Mouse (Mus musculus) forebrain, embryonic 14.5 days (tissue): ENCODE data around the gene Fblim1. TPM values are rescaled to one million over a fixed set of nuclear protein-coding genes. Genes with fewer than 3 reads are reported as not detected.
A peak's percentile ranks its signal among the peaks of the same experiment; 100 is the strongest.

Experiments used
- ATAC-seq: fragments of 200-750 bp; cut with Nextera tagmentation; 2 replicates; pipeline ENCODE4 v1.8.0; 2017; ENCODE audit warnings: mild to moderate bottlenecking, moderate library complexity
- DNase-seq: peaks from one replicate; pipeline ENCODE4 v3.0.0-alpha.2; 2015; ENCODE audit warnings: low spot score
- H3K27ac ChIP-seq: fragments of 300-500 bp; sonication (generic); 2 replicates; pipeline ENCODE4 v1.5.1; 2014; ENCODE audit warnings: low read depth, mild to moderate bottlenecking, control low read depth, low read length, moderate library complexity
- H3K27me3 ChIP-seq: fragments of 300-500 bp; sonication (generic); replicated peaks from 2 replicates; pipeline ENCODE4 v1.6.1; 2014; ENCODE audit warnings: low read length, control low read depth, mixed read lengths; ENCODE audit not compliant: control insufficient read depth, insufficient read depth
- H3K36me3 ChIP-seq: fragments of 300-500 bp; sonication (generic); 2 replicates; pipeline ENCODE4 v1.6.1; 2014; ENCODE audit warnings: low read length, control low read depth; ENCODE audit not compliant: control insufficient read depth, insufficient read depth
- H3K4me1 ChIP-seq: fragments of 300-500 bp; sonication (generic); 2 replicates; pipeline ENCODE4 v1.6.1; 2014; ENCODE audit warnings: antibody characterized with exemption, low read length, control low read depth; ENCODE audit not compliant: control insufficient read depth, insufficient read depth
- H3K4me2 ChIP-seq: fragments of 300-500 bp; sonication (generic); 2 replicates; pipeline ENCODE4 v1.6.1; 2014; ENCODE audit warnings: mild to moderate bottlenecking, control low read depth, low read length
- H3K4me3 ChIP-seq: fragments of 300-500 bp; sonication (generic); 2 replicates; pipeline ENCODE4 v1.5.1; 2014; ENCODE audit warnings: low read depth, low read length, control low read depth
- H3K9ac ChIP-seq: fragments of 300-500 bp; sonication (generic); 2 replicates; pipeline ENCODE4 v1.6.1; 2014; ENCODE audit warnings: mild to moderate bottlenecking, low read length, control low read depth, moderate library complexity
- H3K9me3 ChIP-seq: fragments of 300-500 bp; sonication (generic); replicated peaks from 2 replicates; pipeline ENCODE4 v1.6.1; 2016; ENCODE audit warnings: low read length, control low read depth, mixed read lengths; ENCODE audit not compliant: control insufficient read depth
- WGBS: fragments of 180-500 bp; shearing (Covaris S2); extraction: QIAGEN DNeasy Blood & Tissue Kit; methylation state at CpG from one replicate; pipeline ENCODE4 v1.1.7; 2014; 5-methylcytosine and 5-hydroxymethylcytosine counted together
- polyA plus RNA-seq: library from polyadenylated mRNA; unstranded; fragments of >200 nt; fragmentation: Nextera tagmentation; extraction: Ambion mirVana; gene quantifications from 2 replicates; pipeline ENCODE4 v1.2.1, GENCODE M21; 2014

The Fblim1 gene
- polyA plus RNA-seq, 1 experiment from 2014 or later, result 15.1 TPM

- H3K4me3 ChIP-seq, result no peak overlapping the region
- no peaks in the 10 kb centered on the region for H3K4me1 ChIP-seq
- H3K9me3 ChIP-seq, result no peaks in the 10 kb centered on the region
- H3K27me3 ChIP-seq, result no peaks in the 10 kb centered on the region
- 86% methylated on average over 13 of the region's 13 CpGs for WGBS
- DNase-seq (no peak), ATAC-seq (no peak)
- H3K4me2 ChIP-seq, result no peak overlapping the region
- H3K27ac ChIP-seq, result no peak overlapping the region
- H3K9ac ChIP-seq, result no peak overlapping the region
- H3K36me3 ChIP-seq, result 0 out of 2 replicates have a peak, but pooled peaks cover 3% of the 10 kb centered on the region
These were observed 24.8 kb downstream of the Fblim1 start for GRCm38 (mm10) chr4:141581051-141581450.

- no peak for DNase-seq
- H3K4me3 ChIP-seq, result no peak overlapping the region
- no peaks in the 10 kb centered on the region for H3K27me3 ChIP-seq
- no peaks in the 10 kb centered on the region for H3K9me3 ChIP-seq
- no peak for ATAC-seq
- H3K4me1 ChIP-seq, result no peaks in the 10 kb centered on the region
- no peak overlapping the region for H3K27ac ChIP-seq
- H3K9ac ChIP-seq, result no peak overlapping the region
- 89% methylated on average over 3 of the region's 3 CpGs for WGBS
- no peaks in the 10 kb centered on the region for H3K36me3 ChIP-seq
- no peak overlapping the region for H3K4me2 ChIP-seq
These were observed 27.1 kb downstream of the Fblim1 start for GRCm38 (mm10) chr4:141578833-141579232.

GRCm38 (mm10) chr4:141576877-141577276 is 29.0 kb downstream of the Fblim1 start:
- Histone ChIP-seq H3K36me3 (no peaks in the 10 kb centered on the region), H3K27ac (no peak overlapping the region), H3K4me1 (no peaks in the 10 kb centered on the region), H3K9ac (no peak overlapping the region), H3K4me3 (no peak overlapping the region), H3K27me3 (no peaks in the 10 kb centered on the region), H3K9me3 (no peaks in the 10 kb centered on the region), H3K4me2 (no peak overlapping the region)
- WGBS, result 92% methylated on average over 7 of the region's 7 CpGs
- DNase-seq (no peak), ATAC-seq (no peak)

GRCm38 (mm10) chr4:141576404-141576803 is 29.5 kb downstream of the Fblim1 start:
- no peaks in the 10 kb centered on the region for H3K4me1 ChIP-seq
- H3K9me3 ChIP-seq, result no peaks in the 10 kb centered on the region
- H3K36me3 ChIP-seq, result no peaks in the 10 kb centered on the region
- no peaks in the 10 kb centered on the region for H3K27me3 ChIP-seq
- DNase-seq (no peak), ATAC-seq (no peak)
- no peak overlapping the region for H3K4me2 ChIP-seq
- no peak overlapping the region for H3K4me3 ChIP-seq
- no peak overlapping the region for H3K27ac ChIP-seq
- H3K9ac ChIP-seq, result no peak overlapping the region
- WGBS, result 90% methylated on average over 11 of the region's 11 CpGs

- H3K9me3 ChIP-seq, result no peaks in the 10 kb centered on the region
- no peaks in the 10 kb centered on the region for H3K36me3 ChIP-seq
- no peak overlapping the region for H3K9ac ChIP-seq
- H3K4me2 ChIP-seq, result no peak overlapping the region
- ATAC-seq (peak; percentile 61; the same call in 1 of the 2 replicates), DNase-seq (peak; percentile 90)
- H3K4me1 ChIP-seq, result no peaks in the 10 kb centered on the region
- H3K4me3 ChIP-seq, result no peak overlapping the region
- WGBS, result 41% methylated on average over 27 of the region's 27 CpGs
- H3K27me3 ChIP-seq, result no peaks in the 10 kb centered on the region
- no peak overlapping the region for H3K27ac ChIP-seq
These were observed 30.9 kb downstream of the Fblim1 start for GRCm38 (mm10) chr4:141574789-141575702.

GRCm38 (mm10) chr4:141573359-141573966 is 32.4 kb downstream of the Fblim1 start:
- no peak overlapping the region for H3K4me3 ChIP-seq
- no peak overlapping the region for H3K27ac ChIP-seq
- no peaks in the 10 kb centered on the region for H3K4me1 ChIP-seq
- no peaks in the 10 kb centered on the region for H3K27me3 ChIP-seq
- H3K9ac ChIP-seq, result no peak overlapping the region
- ATAC-seq, result no peak
- 76% methylated on average over 6 of the region's 6 CpGs for WGBS
- no peak overlapping the region for H3K4me2 ChIP-seq
- no peak for DNase-seq
- H3K36me3 ChIP-seq, result no peaks in the 10 kb centered on the region
- H3K9me3 ChIP-seq, result no peaks in the 10 kb centered on the region

GRCm38 (mm10) chr4:141572668-141573358 is 33.1 kb downstream of the Fblim1 start:
- Histone ChIP-seq H3K27me3 (no peaks in the 10 kb centered on the region), H3K36me3 (no peaks in the 10 kb centered on the region), H3K4me3 (no peak overlapping the region), H3K9me3 (no peaks in the 10 kb centered on the region), H3K4me2 (no peak overlapping the region), H3K4me1 (no peaks in the 10 kb centered on the region), H3K9ac (no peak overlapping the region), H3K27ac (no peak overlapping the region)
- ATAC-seq, result no peak
- WGBS, result 80% methylated on average over 7 of the region's 7 CpGs
- DNase-seq, result no peak

GRCm38 (mm10) chr4:141571934-141572333 is 34.0 kb downstream of the Fblim1 start:
- ATAC-seq (no peak), DNase-seq (no peak)
- no peaks in the 10 kb centered on the region for H3K4me1 ChIP-seq
- H3K27ac ChIP-seq, result no peak overlapping the region
- 78% methylated on average over 10 of the region's 10 CpGs for WGBS
- H3K9ac ChIP-seq, result no peak overlapping the region
- no peaks in the 10 kb centered on the region for H3K9me3 ChIP-seq
- H3K36me3 ChIP-seq, result no peaks in the 10 kb centered on the region
- H3K27me3 ChIP-seq, result no peaks in the 10 kb centered on the region
- H3K4me3 ChIP-seq, result no peak overlapping the region
- H3K4me2 ChIP-seq, result no peak overlapping the region
